Mouse (Mus musculus): ENCODE measurements around the gene Slc5a11. TPM values are rescaled to one million over a fixed set of nuclear protein-coding genes. Genes with fewer than 3 reads are reported as not detected.
A peak's percentile ranks its signal among the peaks of the same experiment; 100 is the strongest.

The Slc5a11 gene
- polyA plus RNA-seq, 1 experiment from 2014 or later: not detected

DNA sequence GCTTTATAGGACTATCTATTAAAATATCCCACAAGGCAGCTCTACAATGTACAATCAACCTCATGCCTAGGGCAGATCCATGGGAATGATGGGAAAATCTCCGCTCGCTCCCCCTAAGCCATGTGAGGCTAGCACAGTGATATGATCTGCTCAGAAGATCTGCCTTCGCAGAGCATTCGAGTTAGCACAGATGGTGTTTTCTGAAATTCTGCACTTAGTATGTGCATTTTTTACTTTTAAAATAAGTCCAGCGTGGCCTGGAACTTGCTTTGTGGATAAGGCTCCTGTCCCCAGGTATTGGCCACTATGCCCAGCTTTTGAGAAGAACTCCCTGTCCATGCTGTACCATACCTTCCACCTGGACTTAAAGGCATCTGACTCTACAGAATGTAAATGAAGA, 71.3 kb downstream of the Slc5a11 start:
- no peak overlapping the region for H3K9ac ChIP-seq (replicated peaks; ENCODE audit: low read depth)
- H3K4me3 ChIP-seq (ENCODE audit: low read depth, low read length): no peak overlapping the region
- no peak for DNase-seq (ENCODE audit: low spot score)
- no peaks in the 10 kb centered on the region for H3K9me3 ChIP-seq (ENCODE audit: low read length)
- no peak overlapping the region for H3K27ac ChIP-seq (ENCODE audit: low read length)
- peaks cover 29% of the 10 kb centered on the region for H3K36me3 ChIP-seq (ENCODE audit: insufficient read depth, low read length)
- 96% methylated on average over 5 of the region's 5 CpGs for WGBS
- no peak overlapping the region for H3K4me2 ChIP-seq (replicated peaks; ENCODE audit: low read depth, low read length)
- H3K4me1 ChIP-seq (ENCODE audit: insufficient read depth, low read depth, low read length): no peaks in the 10 kb centered on the region
- no peaks in the 10 kb centered on the region for H3K27me3 ChIP-seq (replicated peaks; ENCODE audit: insufficient read depth, low read length)
- no peak for ATAC-seq
- no peak for TF ChIP-seq CTCF (IDR thresholded peaks at IDR 0.05)
- TF ChIP-seq EP300 (IDR thresholded peaks at IDR 0.05): no peak

DNA sequence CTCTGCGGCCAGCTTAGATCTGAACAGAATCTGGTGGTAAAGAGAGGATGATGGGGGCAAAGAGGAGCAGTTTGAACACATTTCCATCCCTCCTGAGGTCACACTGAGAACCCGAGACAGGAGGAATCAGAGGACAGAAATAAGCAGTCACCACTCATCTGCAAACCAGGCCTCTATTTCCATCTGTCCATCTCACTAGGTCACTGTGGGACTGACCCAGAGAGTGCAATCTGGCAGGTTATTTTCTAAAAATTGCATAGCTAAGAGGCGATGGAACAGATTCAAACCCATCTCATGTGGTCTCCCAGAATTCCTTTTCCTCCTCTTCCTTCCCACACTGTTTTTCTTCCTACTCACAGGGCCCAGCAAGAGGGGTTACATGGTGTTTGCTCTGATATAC, 73.3 kb downstream of the Slc5a11 start:
- 91% methylated on average over 3 of the region's 3 CpGs for WGBS
- no peaks in the 10 kb centered on the region for H3K27me3 ChIP-seq (replicated peaks; ENCODE audit: insufficient read depth, low read length)
- peaks cover 35% of the 10 kb centered on the region for H3K36me3 ChIP-seq (ENCODE audit: insufficient read depth, low read length)
- H3K4me3 ChIP-seq (ENCODE audit: low read depth, low read length): no peak overlapping the region
- H3K27ac ChIP-seq (ENCODE audit: low read length): no peak overlapping the region
- TF ChIP-seq CTCF (IDR thresholded peaks at IDR 0.05): no peak
- no peak for TF ChIP-seq EP300 (IDR thresholded peaks at IDR 0.05)
- ATAC-seq (no peak), DNase-seq (ENCODE audit: low spot score) (no peak)
- no peak overlapping the region for H3K9ac ChIP-seq (replicated peaks; ENCODE audit: low read depth)
- H3K4me2 ChIP-seq (replicated peaks; ENCODE audit: low read depth, low read length): no peak overlapping the region
- no peaks in the 10 kb centered on the region for H3K9me3 ChIP-seq (ENCODE audit: low read length)
- H3K4me1 ChIP-seq (ENCODE audit: insufficient read depth, low read depth, low read length): no peaks in the 10 kb centered on the region

DNA sequence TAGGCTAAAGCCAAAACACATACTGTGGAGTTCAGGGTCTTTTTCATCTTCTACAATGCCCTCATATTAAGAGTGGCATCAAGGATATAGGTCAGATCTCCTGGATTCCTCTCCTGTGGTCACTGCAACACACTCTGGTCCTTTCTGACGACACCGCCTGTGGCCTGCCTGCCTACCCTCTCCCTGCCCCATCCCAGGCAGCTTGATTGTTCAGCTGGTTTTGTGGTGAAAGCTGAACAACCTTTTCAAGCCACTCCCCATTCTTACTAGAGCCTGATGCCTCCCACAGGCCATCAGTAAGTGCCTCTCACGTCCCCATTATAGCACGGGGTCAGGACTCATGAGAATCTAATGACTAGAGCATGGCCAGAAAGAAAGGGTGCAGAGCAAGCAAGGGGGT, 74.6 kb downstream of the Slc5a11 start:
- no peak for DNase-seq (ENCODE audit: low spot score)
- H3K4me1 ChIP-seq (ENCODE audit: insufficient read depth, low read depth, low read length): no peaks in the 10 kb centered on the region
- TF ChIP-seq CTCF (IDR thresholded peaks at IDR 0.05) (no peak), EP300 (IDR thresholded peaks at IDR 0.05) (no peak)
- no peak for ATAC-seq
- no peak overlapping the region for H3K9ac ChIP-seq (replicated peaks; ENCODE audit: low read depth)
- no peaks in the 10 kb centered on the region for H3K27me3 ChIP-seq (replicated peaks; ENCODE audit: insufficient read depth, low read length)
- 81% methylated on average over 4 of the region's 4 CpGs for WGBS
- no peaks in the 10 kb centered on the region for H3K9me3 ChIP-seq (ENCODE audit: low read length)
- H3K27ac ChIP-seq (ENCODE audit: low read length): no peak overlapping the region
- H3K4me3 ChIP-seq (ENCODE audit: low read depth, low read length): no peak overlapping the region
- peaks cover 38% of the 10 kb centered on the region for H3K36me3 ChIP-seq (ENCODE audit: insufficient read depth, low read length)
- H3K4me2 ChIP-seq (replicated peaks; ENCODE audit: low read depth, low read length): no peak overlapping the region

DNA sequence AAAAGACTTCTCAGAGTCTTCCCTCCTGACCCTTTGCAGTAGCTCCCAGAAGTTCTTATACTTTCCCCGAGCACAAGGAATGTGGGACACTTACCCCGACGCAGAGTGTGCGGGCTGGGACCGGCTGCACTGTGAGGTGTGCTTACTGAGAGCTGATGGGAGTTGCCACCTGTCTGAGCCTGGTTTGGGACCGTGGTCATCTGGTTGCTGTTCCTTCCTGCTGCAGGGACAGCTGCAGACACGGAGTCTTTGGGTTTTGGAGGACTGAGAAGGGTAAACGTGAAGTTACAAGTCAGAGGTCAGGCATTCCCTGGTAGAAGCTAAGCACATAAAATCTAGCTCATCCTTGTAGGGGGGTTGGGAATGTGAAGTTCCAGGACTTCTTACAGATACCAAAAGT, 77.4 kb downstream of the Slc5a11 start:
- WGBS: 75% methylated on average over 8 of the region's 8 CpGs
- ATAC-seq (no peak), DNase-seq (ENCODE audit: low spot score) (no peak)
- H3K4me2 ChIP-seq (replicated peaks; ENCODE audit: low read depth, low read length): no peak overlapping the region
- no peaks in the 10 kb centered on the region for H3K27me3 ChIP-seq (replicated peaks; ENCODE audit: insufficient read depth, low read length)
- no peaks in the 10 kb centered on the region for H3K9me3 ChIP-seq (ENCODE audit: low read length)
- no peaks in the 10 kb centered on the region for H3K4me1 ChIP-seq (ENCODE audit: insufficient read depth, low read depth, low read length)
- H3K4me3 ChIP-seq (ENCODE audit: low read depth, low read length): no peak overlapping the region
- TF ChIP-seq CTCF (IDR thresholded peaks at IDR 0.05) (no peak), EP300 (IDR thresholded peaks at IDR 0.05) (no peak)
- H3K27ac ChIP-seq (ENCODE audit: low read length): no peak overlapping the region
- peaks cover 43% of the 10 kb centered on the region for H3K36me3 ChIP-seq (ENCODE audit: insufficient read depth, low read length)
- H3K9ac ChIP-seq (replicated peaks; ENCODE audit: low read depth): no peak overlapping the region

DNA sequence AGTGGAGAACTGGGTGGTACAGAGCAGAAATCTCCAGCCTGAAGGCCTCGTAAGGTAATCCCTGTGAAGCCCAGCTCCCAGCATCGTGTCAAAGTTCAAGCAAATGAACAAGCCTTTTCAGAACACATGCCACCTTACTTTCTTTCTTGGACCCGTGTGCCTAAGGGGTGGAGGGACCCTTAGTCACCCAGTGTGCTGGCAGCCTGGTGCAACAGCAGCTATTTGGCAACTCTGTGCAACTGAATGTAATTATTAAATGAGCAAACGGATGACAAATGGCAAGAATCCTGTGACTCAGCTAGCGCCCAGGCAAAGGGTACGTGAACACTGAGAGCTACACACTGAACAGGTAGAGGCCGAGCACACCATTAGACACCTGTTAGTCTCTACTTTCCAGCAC, 79.3 kb downstream of the Slc5a11 start:
- Histone ChIP-seq H3K9me3 (ENCODE audit: low read length) (no peaks in the 10 kb centered on the region), H3K4me3 (ENCODE audit: low read depth, low read length) (no peak overlapping the region), H3K27ac (ENCODE audit: low read length) (no peak overlapping the region), H3K4me2 (replicated peaks; ENCODE audit: low read depth, low read length) (no peak overlapping the region), H3K9ac (replicated peaks; ENCODE audit: low read depth) (no peak overlapping the region), H3K27me3 (replicated peaks; ENCODE audit: insufficient read depth, low read length) (no peaks in the 10 kb centered on the region), H3K4me1 (ENCODE audit: insufficient read depth, low read depth, low read length) (no peaks in the 10 kb centered on the region), H3K36me3 (ENCODE audit: insufficient read depth, low read length) (peaks cover 38% of the 10 kb centered on the region)
- ATAC-seq (no peak), DNase-seq (ENCODE audit: low spot score) (no peak)
- TF ChIP-seq CTCF (IDR thresholded peaks at IDR 0.05) (no peak), EP300 (IDR thresholded peaks at IDR 0.05) (no peak)
- WGBS: 85% methylated on average over 7 of the region's 7 CpGs

DNA sequence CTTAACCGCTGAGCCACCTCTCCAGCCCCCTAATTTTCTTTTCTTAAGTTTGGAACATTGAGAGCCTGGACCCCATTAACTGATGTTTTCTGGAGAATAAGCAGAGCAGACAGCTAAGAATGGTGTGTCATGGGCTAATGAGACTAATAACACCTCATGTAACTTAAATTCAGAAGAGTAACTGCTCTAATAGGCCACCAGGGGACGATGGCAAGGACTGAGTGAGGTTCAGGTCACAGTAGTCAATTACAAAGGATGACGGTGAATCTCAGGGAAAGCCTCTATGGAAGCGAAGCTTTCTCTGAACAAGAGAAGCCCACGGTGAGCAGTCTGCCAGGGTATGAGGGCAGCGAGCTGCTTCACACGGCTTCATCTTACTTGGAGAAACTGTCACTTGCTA, 80.8 kb downstream of the Slc5a11 start:
- peaks cover 45% of the 10 kb centered on the region; the same call in 1 of the 2 replicates for H3K36me3 ChIP-seq (ENCODE audit: insufficient read depth, low read length)
- TF ChIP-seq CTCF (IDR thresholded peaks at IDR 0.05) (peak; percentile 51), EP300 (IDR thresholded peaks at IDR 0.05) (no peak)
- ATAC-seq (no peak), DNase-seq (ENCODE audit: low spot score) (no peak)
- no peak overlapping the region for H3K4me2 ChIP-seq (replicated peaks; ENCODE audit: low read depth, low read length)
- no peaks in the 10 kb centered on the region for H3K27me3 ChIP-seq (replicated peaks; ENCODE audit: insufficient read depth, low read length)
- H3K27ac ChIP-seq (ENCODE audit: low read length): no peak overlapping the region
- H3K9ac ChIP-seq (replicated peaks; ENCODE audit: low read depth): no peak overlapping the region
- H3K4me1 ChIP-seq (ENCODE audit: insufficient read depth, low read depth, low read length): no peaks in the 10 kb centered on the region
- no peak overlapping the region for H3K4me3 ChIP-seq (ENCODE audit: low read depth, low read length)
- H3K9me3 ChIP-seq (ENCODE audit: low read length): no peaks in the 10 kb centered on the region
- WGBS: 80% methylated on average over 7 of the region's 7 CpGs

DNA sequence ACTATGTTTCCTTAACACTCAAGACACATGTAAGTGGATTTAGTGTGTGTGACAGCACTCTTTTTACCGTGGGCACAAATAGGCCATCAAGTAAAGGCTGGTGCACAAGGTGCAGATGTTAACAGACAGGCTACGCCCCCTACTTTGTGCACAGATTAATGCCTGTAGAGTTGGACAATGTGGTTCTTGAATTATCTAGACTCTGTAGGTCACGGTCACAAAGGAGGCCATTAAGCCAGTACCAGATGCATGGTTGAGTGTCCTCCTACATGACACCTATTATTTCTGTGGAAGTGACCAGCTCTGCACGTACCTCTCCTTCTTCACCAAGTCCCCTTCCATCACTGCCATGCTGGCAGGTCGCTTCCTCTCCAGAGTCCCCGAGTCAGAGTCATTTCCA, 81.5 kb downstream of the Slc5a11 start:
- Histone ChIP-seq H3K27ac (ENCODE audit: low read length) (no peak overlapping the region), H3K27me3 (replicated peaks; ENCODE audit: insufficient read depth, low read length) (no peaks in the 10 kb centered on the region), H3K4me2 (replicated peaks; ENCODE audit: low read depth, low read length) (no peak overlapping the region), H3K4me3 (ENCODE audit: low read depth, low read length) (no peak overlapping the region), H3K9me3 (ENCODE audit: low read length) (no peaks in the 10 kb centered on the region), H3K9ac (replicated peaks; ENCODE audit: low read depth) (no peak overlapping the region), H3K4me1 (ENCODE audit: insufficient read depth, low read depth, low read length) (no peaks in the 10 kb centered on the region), H3K36me3 (ENCODE audit: insufficient read depth, low read length) (peaks cover 41% of the 10 kb centered on the region; the same call in 1 of the 2 replicates)
- TF ChIP-seq EP300 (IDR thresholded peaks at IDR 0.05): no peak
- no peak for TF ChIP-seq CTCF (IDR thresholded peaks at IDR 0.05)
- no peak for DNase-seq (ENCODE audit: low spot score)
- 89% methylated on average over 6 of the region's 6 CpGs for WGBS
- ATAC-seq: no peak
